Comparison of ENCODE assay signal across 17 mouse cellular contexts in genomic region chr11:73207621-73208020, GRCm38 (mm10). TPM values are rescaled to one million over a fixed set of nuclear protein-coding genes. Genes with fewer than 3 reads are reported as not detected.
DNase-seq lines count a peak whose midpoint lies in the region; ATAC-seq and TF ChIP-seq lines count a peak whose summit lies in the region.
"Had no signal": no experiment of that assay in that cellular context is flagged by ENCODE, and none has a peak within 500 bp of the region (broad histone marks: within the 10 kb centered on the region; RNA-seq: fewer than 3 reads in every experiment).

No protein-coding gene starts in this region.

- no peak overlapping the region for H3K4me2 ChIP-seq in midbrain, postnatal 0 days (ENCODE audit: low read depth, low read length, poor library complexity, severe bottlenecking)
- no peak overlapping the region for H3K4me2 ChIP-seq in midbrain, embryonic 11.5 days
- H3K4me2 ChIP-seq: embryonic facial prominence, embryonic 13.5 days; forebrain, embryonic 13.5 days; midbrain, embryonic 13.5 days; neural tube, embryonic 13.5 days had no signal

- no peak overlapping the region for H3K27ac ChIP-seq in gastrocnemius, adult 2 months
- H3K27ac ChIP-seq in midbrain, postnatal 0 days (ENCODE audit: low read depth, low read length) = no peak overlapping the region
- H3K27ac ChIP-seq in midbrain, embryonic 11.5 days (ENCODE audit: low read depth, low read length) = no peak overlapping the region
- H3K27ac ChIP-seq: embryonic facial prominence, embryonic 13.5 days; forebrain, embryonic 13.5 days; midbrain, embryonic 13.5 days; neural tube, embryonic 13.5 days had no signal

- H3K4me3 ChIP-seq in gastrocnemius, adult 2 months = no peak overlapping the region
- no peak overlapping the region for H3K4me3 ChIP-seq in midbrain, postnatal 0 days (ENCODE audit: low read depth, low read length)
- H3K4me3 ChIP-seq in midbrain, embryonic 11.5 days (ENCODE audit: low read depth, low read length) = no peak overlapping the region
- H3K4me3 ChIP-seq: embryonic facial prominence, embryonic 13.5 days; forebrain, embryonic 13.5 days; midbrain, embryonic 13.5 days; neural tube, embryonic 13.5 days had no signal

- no peaks in the 10 kb centered on the region for H3K36me3 ChIP-seq in midbrain, postnatal 0 days (ENCODE audit: insufficient read depth, low read length)
- H3K36me3 ChIP-seq in midbrain, embryonic 11.5 days (ENCODE audit: control insufficient read depth, insufficient read depth, low read length) = no peaks in the 10 kb centered on the region
- no peaks in the 10 kb centered on the region for H3K36me3 ChIP-seq in splenic B cell, adult 2 months (ENCODE audit: control insufficient read depth, insufficient read depth, low read length, poor library complexity, severe bottlenecking)
- H3K36me3 ChIP-seq: embryonic facial prominence, embryonic 13.5 days; midbrain, embryonic 13.5 days; neural tube, embryonic 13.5 days had no signal

- peak; percentile 37; the same call in 1 of the 2 replicates for TF ChIP-seq CTCF in gastrocnemius, adult 2 months (IDR thresholded peaks at IDR 0.05)
- peak; percentile 41 for TF ChIP-seq CTCF in midbrain, postnatal 0 days (IDR thresholded peaks at IDR 0.05)

- intact Hi-C loops in gastrocnemius, adult 2 months (cut with DNase I) = no loop called here
- intact Hi-C loops in gastrocnemius, postnatal 36 days (cut with DNase I) = no loop called here

- WGBS in midbrain, postnatal 0 days = 76% methylated on average over 2 of the region's 2 CpGs
- WGBS in midbrain, embryonic 11.5 days = 75% methylated on average over 2 of the region's 2 CpGs

- H3K27me3 ChIP-seq in midbrain, postnatal 0 days (ENCODE audit: insufficient read depth, low read length) = no peaks in the 10 kb centered on the region
- no peaks in the 10 kb centered on the region for H3K27me3 ChIP-seq in midbrain, embryonic 11.5 days (ENCODE audit: control insufficient read depth, insufficient read depth, low read length)
- no peaks in the 10 kb centered on the region for H3K27me3 ChIP-seq in splenic B cell, adult 2 months (ENCODE audit: control insufficient read depth, insufficient read depth, low read length, poor library complexity, severe bottlenecking)
- H3K27me3 ChIP-seq: embryonic facial prominence, embryonic 13.5 days; forebrain, embryonic 13.5 days; midbrain, embryonic 13.5 days; neural tube, embryonic 13.5 days had no signal

- no peak overlapping the region for H3K9ac ChIP-seq in midbrain, postnatal 0 days (replicated peaks; ENCODE audit: low read length, poor library complexity, severe bottlenecking)
- H3K9ac ChIP-seq in midbrain, embryonic 11.5 days (ENCODE audit: low read length) = no peak overlapping the region
- H3K9ac ChIP-seq: embryonic facial prominence, embryonic 13.5 days; forebrain, embryonic 13.5 days; midbrain, embryonic 13.5 days; neural tube, embryonic 13.5 days had no signal

- no peaks in the 10 kb centered on the region for H3K4me1 ChIP-seq in midbrain, postnatal 0 days (ENCODE audit: insufficient read depth, low read length)
- H3K4me1 ChIP-seq in midbrain, embryonic 11.5 days (ENCODE audit: control insufficient read depth, insufficient read depth, low read length) = no peaks in the 10 kb centered on the region
- H3K4me1 ChIP-seq: embryonic facial prominence, embryonic 13.5 days; forebrain, embryonic 13.5 days; midbrain, embryonic 13.5 days had no signal

- no peaks in the 10 kb centered on the region for H3K9me3 ChIP-seq in midbrain, postnatal 0 days (ENCODE audit: low read length)
- no peaks in the 10 kb centered on the region for H3K9me3 ChIP-seq in midbrain, embryonic 11.5 days (ENCODE audit: control insufficient read depth, low read length)
- H3K9me3 ChIP-seq: embryonic facial prominence, embryonic 13.5 days; forebrain, embryonic 13.5 days; midbrain, embryonic 13.5 days; neural tube, embryonic 13.5 days had no signal

- no peak for ATAC-seq in midbrain, postnatal 0 days (ENCODE audit: low FRiP score)
- no peak for ATAC-seq in midbrain, embryonic 11.5 days (ENCODE audit: low FRiP score)
- ATAC-seq: forebrain, embryonic 13.5 days; midbrain, embryonic 13.5 days had no signal

- DNase-seq in gastrocnemius, adult 2 months = no peak
- no peak for DNase-seq in gastrocnemius, postnatal 36 days
- no peak for DNase-seq in midbrain, postnatal 0 days (ENCODE audit: low spot score)
- no peak for DNase-seq in midbrain, embryonic 11.5 days (ENCODE audit: low spot score, missing footprints)
- DNase-seq in c-Kit-negative CD71-positive TER-119-positive erythroid progenitor cells, embryonic 14.5 days (ENCODE audit: low read depth, low spot score) = peak; percentile 15
- DNase-seq in splenic B cell, adult 2 months (ENCODE audit: low read depth, low spot score) = peak; percentile 36
- no peak for DNase-seq in ovary, adult 18-20 months (ENCODE audit: low spot score)
- DNase-seq in layer of hippocampus, postnatal 25 days (ENCODE audit: extremely low spot score in 1 of 2, low spot score in 1 of 2) = no peak
- DNase-seq: cerebellum, adult 8-10 months; heart, postnatal 10 days; lung, adult 2 months; right cerebral cortex, postnatal 25 days had no signal

RNA-seq across cellular contexts. Expression of gene Shpk, which starts 8.4 kb away (rescaled TPM):
- total RNA-seq in gastrocnemius, adult 2 months (2021) = under 1 TPM; 0.50 to 0.66 TPM
- total RNA-seq in gastrocnemius, postnatal 36 days (2021) = under 1 TPM; 0.47 to 0.69 TPM
- total RNA-seq in midbrain, postnatal 0 days (2014; rRNA removed) = 2.2 and 2.7 TPM in 2 replicates
- polyA plus RNA-seq in midbrain, postnatal 0 days (2015; fragmentation: Nextera tagmentation; extraction: Ambion mirVana) = 2.2 and 2.3 TPM in 2 replicates
- polyA plus RNA-seq in midbrain, embryonic 11.5 days (2014; fragmentation: Nextera tagmentation; extraction: Ambion mirVana) = 1.1 TPM in 2 replicates
- 1 to 10 TPM; 3.0 to 4.1 TPM for total RNA-seq in layer of hippocampus, postnatal 25 days (2021)

RNA-seq across cellular contexts. Expression of gene Ctns, which starts 8.8 kb away (rescaled TPM):
- total RNA-seq in gastrocnemius, adult 2 months (2021) = 1 to 10 TPM; 5.7 to 7.8 TPM
- total RNA-seq in gastrocnemius, postnatal 36 days (2021) = 1 to 10 TPM; 5.3 to 5.5 TPM
- 21.5 and 22.9 TPM in 2 replicates for total RNA-seq in midbrain, postnatal 0 days (2014; rRNA removed)
- polyA plus RNA-seq in midbrain, postnatal 0 days (2015; fragmentation: Nextera tagmentation; extraction: Ambion mirVana) = 13.0 and 13.3 TPM in 2 replicates
- 19.1 and 21.1 TPM in 2 replicates for polyA plus RNA-seq in midbrain, embryonic 11.5 days (2014; fragmentation: Nextera tagmentation; extraction: Ambion mirVana)
- total RNA-seq in layer of hippocampus, postnatal 25 days (2021) = 10 to 100 TPM; 16.5 to 23.0 TPM

RNA-seq across cellular contexts. Expression of gene Trpv1, which starts 26.5 kb away (rescaled TPM):
- under 1 TPM; 0.06 to 0.20 TPM for total RNA-seq in gastrocnemius, adult 2 months (2021)
- total RNA-seq in gastrocnemius, postnatal 36 days (2021) = under 1 TPM; 0.15 TPM
- 0.33 and 0.42 TPM in 2 replicates for total RNA-seq in midbrain, postnatal 0 days (2014; rRNA removed)
- 0.31 and 0.47 TPM in 2 replicates for polyA plus RNA-seq in midbrain, postnatal 0 days (2015; fragmentation: Nextera tagmentation; extraction: Ambion mirVana)
- not detected in 2 replicates for polyA plus RNA-seq in midbrain, embryonic 11.5 days (2014; fragmentation: Nextera tagmentation; extraction: Ambion mirVana)
- total RNA-seq in layer of hippocampus, postnatal 25 days (2021) = under 1 TPM in 1 of 2 experiments, not detected in 1; 0.12 TPM
- total RNA-seq: heart, postnatal 10 days; left cerebral cortex, postnatal 36 days had no signal
- polyA plus RNA-seq: embryonic facial prominence, embryonic 13.5 days; forebrain, embryonic 13.5 days had no signal

RNA-seq across cellular contexts. Expression of gene Tax1bp3, which starts 30.7 kb away (rescaled TPM):
- total RNA-seq in gastrocnemius, adult 2 months (2021) = 10 to 100 TPM in 1 of 2 experiments, 1 to 10 TPM in 1; 6.5 to 13.9 TPM
- 10 to 100 TPM in 1 of 2 experiments, 1 to 10 TPM in 1; 9.3 to 10.5 TPM for total RNA-seq in gastrocnemius, postnatal 36 days (2021)
- total RNA-seq in midbrain, postnatal 0 days (2014; rRNA removed) = 43.8 and 55.6 TPM in 2 replicates
- 91.0 and 100 TPM in 2 replicates for polyA plus RNA-seq in midbrain, postnatal 0 days (2015; fragmentation: Nextera tagmentation; extraction: Ambion mirVana)
- 183 and 189 TPM in 2 replicates for polyA plus RNA-seq in midbrain, embryonic 11.5 days (2014; fragmentation: Nextera tagmentation; extraction: Ambion mirVana)
- 10 to 100 TPM; 11.6 to 13.3 TPM for total RNA-seq in layer of hippocampus, postnatal 25 days (2021)

RNA-seq across cellular contexts. Expression of gene Emc6, which starts 30.8 kb away (rescaled TPM):
- 10 to 100 TPM; 82.6 to 93.4 TPM for total RNA-seq in gastrocnemius, adult 2 months (2021)
- 10 to 100 TPM; 74.4 to 90.9 TPM for total RNA-seq in gastrocnemius, postnatal 36 days (2021)
- 141 and 143 TPM in 2 replicates for total RNA-seq in midbrain, postnatal 0 days (2014; rRNA removed)
- 169 and 182 TPM in 2 replicates for polyA plus RNA-seq in midbrain, postnatal 0 days (2015; fragmentation: Nextera tagmentation; extraction: Ambion mirVana)
- 125 TPM in 2 replicates for polyA plus RNA-seq in midbrain, embryonic 11.5 days (2014; fragmentation: Nextera tagmentation; extraction: Ambion mirVana)
- total RNA-seq in layer of hippocampus, postnatal 25 days (2021) = 10 to 100 TPM; 51.3 to 65.6 TPM

Comparison
In these comparisons a context has a peak if more than half of its experiments do, and no peak if none do; other contexts are left out.
1. DNase-seq: peak in c-Kit-negative CD71-positive TER-119-positive erythroid progenitor cells, embryonic 14.5 days (single experiment) and splenic B cell, adult 2 months (single experiment); none in gastrocnemius, adult 2 months (single experiment), gastrocnemius, postnatal 36 days (0 of 2), midbrain, postnatal 0 days (single experiment), midbrain, embryonic 11.5 days (single experiment), ovary, adult 18-20 months (single experiment) and layer of hippocampus, postnatal 25 days (0 of 2).